Mouse (Mus musculus): ENCODE results near the gene Atoh7. TPM values are rescaled to one million over a fixed set of nuclear protein-coding genes. Genes with fewer than 3 reads are reported as not detected.

The Atoh7 gene
- polyA plus RNA-seq, 1 experiment from 2014 or later, result not detected

GRCm38 (mm10) chr10:63132356-63132755 lies 32.9 kb downstream of the Atoh7 start:
- Histone ChIP-seq H3K4me1 (ENCODE audit: insufficient read depth, low read length) (no peaks in the 10 kb centered on the region), H3K9ac (replicated peaks; ENCODE audit: low read length) (no peak overlapping the region), H3K4me3 (ENCODE audit: low read length) (no peak overlapping the region), H3K27me3 (ENCODE audit: insufficient read depth, low read length) (no peaks in the 10 kb centered on the region), H3K4me2 (replicated peaks; ENCODE audit: low read depth, low read length) (no peak overlapping the region), H3K27ac (ENCODE audit: low read length) (no peak overlapping the region), H3K9me3 (ENCODE audit: low read length) (no peaks in the 10 kb centered on the region), H3K36me3 (ENCODE audit: insufficient read depth, low read length) (no peaks in the 10 kb centered on the region)
- ATAC-seq (ENCODE audit: low FRiP score, low TSS enrichment), result no peak
- WGBS, result 82% methylated on average over 6 of the region's 6 CpGs

- no peak for ATAC-seq (ENCODE audit: low FRiP score, low TSS enrichment)
- H3K36me3 ChIP-seq (ENCODE audit: insufficient read depth, low read length), result no peaks in the 10 kb centered on the region
- H3K27me3 ChIP-seq (ENCODE audit: insufficient read depth, low read length), result no peaks in the 10 kb centered on the region
- no peaks in the 10 kb centered on the region for H3K9me3 ChIP-seq (ENCODE audit: low read length)
- no peak overlapping the region for H3K4me3 ChIP-seq (ENCODE audit: low read length)
- no peak overlapping the region for H3K4me2 ChIP-seq (replicated peaks; ENCODE audit: low read depth, low read length)
- H3K9ac ChIP-seq (replicated peaks; ENCODE audit: low read length), result no peak overlapping the region
- 85% methylated on average over 4 of the region's 4 CpGs for WGBS
- H3K27ac ChIP-seq (ENCODE audit: low read length), result no peak overlapping the region
- H3K4me1 ChIP-seq (ENCODE audit: insufficient read depth, low read length), result no peaks in the 10 kb centered on the region
These were observed 33.9 kb downstream of the Atoh7 start for GRCm38 (mm10) chr10:63133326-63133725.

- Histone ChIP-seq H3K4me1 (ENCODE audit: insufficient read depth, low read length) (no peaks in the 10 kb centered on the region), H3K27me3 (ENCODE audit: insufficient read depth, low read length) (no peaks in the 10 kb centered on the region), H3K36me3 (ENCODE audit: insufficient read depth, low read length) (no peaks in the 10 kb centered on the region), H3K27ac (ENCODE audit: low read length) (no peak overlapping the region), H3K9ac (replicated peaks; ENCODE audit: low read length) (no peak overlapping the region), H3K4me2 (replicated peaks; ENCODE audit: low read depth, low read length) (no peak overlapping the region), H3K4me3 (ENCODE audit: low read length) (no peak overlapping the region), H3K9me3 (ENCODE audit: low read length) (no peaks in the 10 kb centered on the region)
- WGBS, result 56% methylated on average over 12 of the region's 12 CpGs
- ATAC-seq (ENCODE audit: low FRiP score, low TSS enrichment), result no peak
These were observed 36.2 kb downstream of the Atoh7 start for GRCm38 (mm10) chr10:63135680-63136079.

- H3K27me3 ChIP-seq (ENCODE audit: insufficient read depth, low read length), result no peaks in the 10 kb centered on the region
- WGBS, result 71% methylated on average over 6 of the region's 6 CpGs
- ATAC-seq (ENCODE audit: low FRiP score, low TSS enrichment), result no peak
- no peak overlapping the region for H3K4me2 ChIP-seq (replicated peaks; ENCODE audit: low read depth, low read length)
- H3K9me3 ChIP-seq (ENCODE audit: low read length), result no peaks in the 10 kb centered on the region
- H3K36me3 ChIP-seq (ENCODE audit: insufficient read depth, low read length), result no peaks in the 10 kb centered on the region
- no peaks in the 10 kb centered on the region for H3K4me1 ChIP-seq (ENCODE audit: insufficient read depth, low read length)
- no peak overlapping the region for H3K4me3 ChIP-seq (ENCODE audit: low read length)
- H3K9ac ChIP-seq (replicated peaks; ENCODE audit: low read length), result no peak overlapping the region
- no peak overlapping the region for H3K27ac ChIP-seq (ENCODE audit: low read length)
These were observed 37.0 kb downstream of the Atoh7 start for GRCm38 (mm10) chr10:63136436-63136835.

GRCm38 (mm10) chr10:63142660-63143059 lies 43.2 kb downstream of the Atoh7 start:
- no peak overlapping the region for H3K4me3 ChIP-seq (ENCODE audit: low read length)
- ATAC-seq (ENCODE audit: low FRiP score, low TSS enrichment), result 0 out of 2 replicates have a peak, but pooled peaks have one; percentile 46
- 71% methylated on average over 13 of the region's 13 CpGs for WGBS
- H3K4me1 ChIP-seq (ENCODE audit: insufficient read depth, low read length), result no peaks in the 10 kb centered on the region
- no peaks in the 10 kb centered on the region for H3K36me3 ChIP-seq (ENCODE audit: insufficient read depth, low read length)
- H3K27me3 ChIP-seq (ENCODE audit: insufficient read depth, low read length), result no peaks in the 10 kb centered on the region
- H3K27ac ChIP-seq (ENCODE audit: low read length), result no peak overlapping the region
- no peak overlapping the region for H3K9ac ChIP-seq (replicated peaks; ENCODE audit: low read length)
- no peaks in the 10 kb centered on the region for H3K9me3 ChIP-seq (ENCODE audit: low read length)
- H3K4me2 ChIP-seq (replicated peaks; ENCODE audit: low read depth, low read length), result no peak overlapping the region

Other genes starting within 250 kb of the Atoh7 start
- gene Tet1, start 190.7 kb upstream of the Atoh7 start, polyA plus RNA-seq (2015; fragmentation: Nextera tagmentation; extraction: Ambion mirVana), result 23.4 and 28.4 TPM in 2 replicates
- 19.0 and 19.4 TPM in 2 replicates for gene Slc25a16, start 179.0 kb upstream of the Atoh7 start, polyA plus RNA-seq (2015; fragmentation: Nextera tagmentation; extraction: Ambion mirVana)
- 16.6 and 19.7 TPM in 2 replicates for gene Dna2, start 152.6 kb upstream of the Atoh7 start, polyA plus RNA-seq (2015; fragmentation: Nextera tagmentation; extraction: Ambion mirVana)
- gene Rufy2, start 119.4 kb upstream of the Atoh7 start, polyA plus RNA-seq (2015; fragmentation: Nextera tagmentation; extraction: Ambion mirVana), result 22.7 and 23.0 TPM in 2 replicates
- 116 and 138 TPM in 2 replicates for gene Hnrnph3, start 75.4 kb upstream of the Atoh7 start, polyA plus RNA-seq (2015; fragmentation: Nextera tagmentation; extraction: Ambion mirVana)
- gene Pbld2, start 75.3 kb upstream of the Atoh7 start, polyA plus RNA-seq (2015; fragmentation: Nextera tagmentation; extraction: Ambion mirVana), result 5.0 and 6.1 TPM in 2 replicates
- 9.6 and 10.6 TPM in 2 replicates for gene Pbld1, start 39.5 kb upstream of the Atoh7 start, polyA plus RNA-seq (2015; fragmentation: Nextera tagmentation; extraction: Ambion mirVana)
- gene Mypn, start 104.3 kb downstream of the Atoh7 start, polyA plus RNA-seq (2015; fragmentation: Nextera tagmentation; extraction: Ambion mirVana), result 0.10 and 0.18 TPM in 2 replicates
- 39.7 and 43.0 TPM in 2 replicates for gene Herc4, start 144.2 kb downstream of the Atoh7 start, polyA plus RNA-seq (2015; fragmentation: Nextera tagmentation; extraction: Ambion mirVana)

Measured in kidney, embryonic 16.5 days (tissue).